Mouse (Mus musculus) megakaryocyte, embryonic 14.5 days (primary cell): ENCODE results near the gene Tfcp2.

Experiments used
- FLI1 ChIP-seq: IDR thresholded peaks from 2 replicates; pipeline ENCODE4 v1.6.1; 2012; ENCODE audit warnings: low read length, inconsistent platforms, mixed read lengths
- GATA1 ChIP-seq: IDR thresholded peaks from 3 replicates; pipeline ENCODE4 v1.6.1; 2012; ENCODE audit warnings: mixed read lengths, low read length, inconsistent platforms, borderline replicate concordance

DNA sequence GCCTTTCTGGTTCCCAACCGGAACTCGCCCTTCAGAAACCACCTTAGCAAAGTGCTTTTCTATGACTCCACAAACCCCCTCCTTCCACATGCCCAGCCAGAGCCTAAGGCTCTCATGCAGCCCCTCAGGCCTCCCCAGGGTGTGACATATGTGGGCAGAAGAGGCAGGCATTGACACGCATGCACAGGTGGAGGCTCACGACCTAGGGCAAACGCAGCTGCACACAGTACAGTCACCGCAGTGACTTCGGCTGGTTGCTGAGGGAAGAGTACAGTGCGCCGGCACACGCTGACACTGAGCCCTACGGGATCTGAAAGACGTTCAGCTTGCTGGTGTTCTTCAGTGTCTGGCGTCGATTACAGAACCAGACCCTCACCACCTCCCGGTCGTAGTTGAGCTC, 26.2 kb upstream of the Tfcp2 start:
- TF ChIP-seq FLI1 (no peak), GATA1 (no peak)
